Mouse (Mus musculus) midbrain, postnatal 0 days (tissue): ENCODE data around the gene Rab15. TPM values are rescaled to one million over a fixed set of nuclear protein-coding genes. Genes with fewer than 3 reads are reported as not detected.

ENCODE experiments used
- ATAC-seq: fragments of 200-750 bp; cut with Nextera tagmentation; 2 replicates; pipeline ENCODE4 v1.8.0; 2017; ENCODE audit warnings: moderate number of reproducible peaks, mild to moderate bottlenecking, moderate TSS enrichment, moderate library complexity; ENCODE audit not compliant: low FRiP score
- DNase-seq: peaks from one replicate; pipeline ENCODE4 v3.0.0-alpha.2; 2015; ENCODE audit warnings: low spot score
- H3K27ac ChIP-seq: fragments of 300-500 bp; sonication (generic); 2 replicates; pipeline ENCODE4 v1.5.1; 2014; ENCODE audit warnings: low read depth, mild to moderate bottlenecking, low read length, mixed read lengths
- H3K27me3 ChIP-seq: fragments of 300-500 bp; sonication (generic); 2 replicates; pipeline ENCODE4 v1.6.1; 2014; ENCODE audit warnings: low read length, control low read depth, mixed read lengths; ENCODE audit not compliant: insufficient read depth
- H3K36me3 ChIP-seq: fragments of 300-500 bp; sonication (generic); 2 replicates; pipeline ENCODE4 v1.6.1; 2014; ENCODE audit warnings: low read length, control low read depth, mixed read lengths; ENCODE audit not compliant: insufficient read depth
- H3K4me1 ChIP-seq: fragments of 300-500 bp; sonication (generic); 2 replicates; pipeline ENCODE4 v1.6.1; 2014; ENCODE audit warnings: mild to moderate bottlenecking, control low read depth, antibody characterized with exemption, low read length, mixed read lengths; ENCODE audit not compliant: insufficient read depth
- H3K4me2 ChIP-seq: fragments of 300-500 bp; sonication (generic); 2 replicates; pipeline ENCODE4 v1.6.1; 2014; ENCODE audit warnings: low read depth, mild to moderate bottlenecking, low read length, mixed read lengths; ENCODE audit not compliant: poor library complexity, severe bottlenecking
- H3K4me3 ChIP-seq: fragments of 300-500 bp; sonication (generic); 2 replicates; pipeline ENCODE4 v1.5.1; 2014; ENCODE audit warnings: low read depth, mild to moderate bottlenecking, low read length, moderate library complexity
- H3K9ac ChIP-seq: fragments of 300-500 bp; sonication (generic); replicated peaks from 2 replicates; pipeline ENCODE4 v1.6.1; 2014; ENCODE audit warnings: mild to moderate bottlenecking, low read length, moderate library complexity, mixed read lengths; ENCODE audit not compliant: poor library complexity, severe bottlenecking
- H3K9me3 ChIP-seq: fragments of 300-500 bp; sonication (generic); 2 replicates; pipeline ENCODE4 v1.6.1; 2016; ENCODE audit warnings: low read length, control low read depth
- CTCF ChIP-seq: IDR thresholded peaks from 2 replicates; pipeline ENCODE4 v1.5.1; 2016; ENCODE audit warnings: antibody characterized with exemption, mild to moderate bottlenecking
- WGBS: fragments of 180-500 bp; shearing (Covaris S2); extraction: QIAGEN DNeasy Blood & Tissue Kit; methylation state at CpG from one replicate; pipeline ENCODE4 v1.1.7; 2014; 5-methylcytosine and 5-hydroxymethylcytosine counted together
- polyA plus RNA-seq: library from polyadenylated mRNA; unstranded; fragments of >200 nt; fragmentation: Nextera tagmentation; extraction: Ambion mirVana; gene quantifications from 2 replicates; pipeline ENCODE4 v1.2.1, GENCODE M21; 2015
- total RNA-seq: library from RNA; depleted of rRNA; stranded (reverse); fragments of >200 nt; gene quantifications from 2 replicates; pipeline ENCODE4 v1.2.3, GENCODE M21; 2014

Rab15 gene
- total and polyA plus RNA-seq, 2 experiments from 2014 or later = 57.2 to 122 TPM

DNA sequence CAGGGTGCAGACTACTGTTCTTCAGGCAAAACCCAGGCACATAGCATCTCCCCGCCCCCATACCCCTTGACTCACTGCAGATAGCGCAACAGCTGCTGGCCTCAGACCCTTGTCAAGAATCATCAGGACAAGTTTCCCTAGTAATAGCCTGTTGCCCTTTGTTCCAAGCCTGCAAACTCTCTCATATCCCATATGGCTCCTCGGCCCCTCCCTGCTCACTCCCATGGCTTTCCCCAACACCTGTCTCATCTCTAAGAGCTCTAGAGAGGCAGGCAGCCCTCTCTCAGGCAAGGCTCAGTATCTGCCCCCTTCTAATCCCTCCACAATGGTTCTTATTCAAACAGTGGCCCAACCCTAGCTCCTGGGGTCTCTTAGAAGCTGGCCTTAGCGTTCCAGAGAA lies 2.1 kb downstream of the Rab15 start:
- Histone ChIP-seq H3K4me3 (peak overlapping the region; percentile 75; the same call in 1 of the 2 replicates), H3K9me3 (no peaks in the 10 kb centered on the region), H3K4me2 (peak overlapping the region; percentile 71), H3K27ac (no peak overlapping the region), H3K27me3 (no peaks in the 10 kb centered on the region), H3K9ac (peak overlapping the region; percentile 96; the same call in 1 of the 2 replicates), H3K36me3 (no peaks in the 10 kb centered on the region), H3K4me1 (peaks cover 14% of the 10 kb centered on the region)
- DNase-seq (no peak), ATAC-seq (no peak)
- no peak for TF ChIP-seq CTCF
- 53% methylated on average over 4 of the region's 4 CpGs for WGBS

DNA sequence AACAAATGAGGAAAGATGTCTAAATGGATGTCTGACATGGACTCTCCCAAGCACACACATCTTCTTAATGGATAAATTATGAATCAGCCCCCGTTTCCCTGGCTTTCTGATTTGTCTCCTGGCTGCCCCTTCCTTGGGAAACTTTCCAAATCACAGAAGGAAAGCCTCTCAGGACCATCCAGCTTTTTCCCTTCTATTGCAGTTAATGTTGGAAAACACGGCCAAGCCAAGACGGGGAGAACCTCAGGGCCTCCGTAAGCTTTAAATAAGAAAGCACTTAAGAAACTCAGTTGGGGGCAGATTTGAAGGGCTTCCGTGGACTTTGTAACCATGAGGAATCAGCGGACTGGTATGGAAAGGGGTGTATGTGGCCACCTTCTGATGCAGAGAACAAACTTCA lies 2.9 kb downstream of the Rab15 start:
- 56% methylated on average over 6 of the region's 6 CpGs for WGBS
- TF ChIP-seq CTCF = no peak
- Histone ChIP-seq H3K9me3 (no peaks in the 10 kb centered on the region), H3K4me3 (no peak overlapping the region), H3K27ac (no peak overlapping the region), H3K4me1 (peaks cover 14% of the 10 kb centered on the region), H3K36me3 (no peaks in the 10 kb centered on the region), H3K4me2 (no peak overlapping the region), H3K9ac (no peak overlapping the region), H3K27me3 (no peaks in the 10 kb centered on the region)
- DNase-seq (no peak), ATAC-seq (no peak)

DNA sequence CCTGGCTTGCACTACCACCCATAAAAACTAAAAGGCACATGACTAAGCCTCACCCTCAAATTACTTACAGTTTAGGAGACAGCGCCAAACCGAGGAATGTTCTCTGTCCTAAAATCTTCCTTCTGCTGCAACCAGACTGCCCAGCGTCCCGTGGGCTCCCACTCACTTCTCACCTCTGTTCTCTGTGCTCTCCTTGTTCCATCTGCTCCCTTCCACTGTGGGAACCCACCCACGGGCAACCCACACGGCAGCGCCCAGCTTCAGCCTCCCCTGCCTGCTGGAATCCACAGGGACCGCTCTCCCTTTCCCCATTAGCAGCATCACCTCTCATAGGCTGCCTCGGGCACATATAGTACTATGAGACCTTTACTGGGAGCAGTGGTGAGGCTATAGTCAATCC lies 3.8 kb downstream of the Rab15 start:
- ATAC-seq = no peak
- no peaks in the 10 kb centered on the region for H3K36me3 ChIP-seq
- no peak for TF ChIP-seq CTCF
- no peak overlapping the region for H3K27ac ChIP-seq
- WGBS = 89% methylated on average over 9 of the region's 9 CpGs
- H3K9me3 ChIP-seq = no peaks in the 10 kb centered on the region
- H3K4me3 ChIP-seq = no peak overlapping the region
- H3K4me1 ChIP-seq = peaks cover 14% of the 10 kb centered on the region
- H3K4me2 ChIP-seq = no peak overlapping the region
- DNase-seq = no peak
- H3K9ac ChIP-seq = no peak overlapping the region
- H3K27me3 ChIP-seq = no peaks in the 10 kb centered on the region

DNA sequence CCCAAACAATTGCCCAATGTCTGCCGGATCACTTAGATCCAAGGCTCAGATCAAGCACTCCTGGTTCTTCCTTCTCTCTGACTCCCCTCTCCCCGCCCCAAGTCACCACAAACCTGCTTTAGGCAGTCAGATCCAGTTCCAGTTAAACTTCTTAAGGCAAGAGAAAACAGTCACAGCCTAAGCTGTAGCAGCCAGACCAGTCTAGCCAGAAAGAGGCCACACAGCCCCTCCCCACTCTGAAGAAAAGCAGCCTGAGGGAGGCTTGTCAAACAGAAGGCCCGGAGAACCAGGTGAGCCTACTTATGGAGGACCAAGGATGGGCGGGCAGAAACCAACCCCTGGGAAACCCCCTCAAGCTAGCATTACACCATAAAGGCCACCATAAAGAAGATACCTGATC lies 4.6 kb downstream of the Rab15 start:
- 46% methylated on average over 4 of the region's 4 CpGs for whole genome bisulfite sequencing
- H3K27me3 ChIP-seq = no peaks in the 10 kb centered on the region
- no peak overlapping the region for H3K27ac ChIP-seq
- H3K4me1 ChIP-seq = peaks cover 14% of the 10 kb centered on the region
- no peak overlapping the region for H3K9ac ChIP-seq
- H3K36me3 ChIP-seq = peaks cover 3% of the 10 kb centered on the region; the same call in 1 of the 2 replicates
- no peak for TF ChIP-seq CTCF
- H3K9me3 ChIP-seq = no peaks in the 10 kb centered on the region
- no peak for DNase-seq
- H3K4me3 ChIP-seq = no peak overlapping the region
- H3K4me2 ChIP-seq = no peak overlapping the region
- ATAC-seq = no peak

DNA sequence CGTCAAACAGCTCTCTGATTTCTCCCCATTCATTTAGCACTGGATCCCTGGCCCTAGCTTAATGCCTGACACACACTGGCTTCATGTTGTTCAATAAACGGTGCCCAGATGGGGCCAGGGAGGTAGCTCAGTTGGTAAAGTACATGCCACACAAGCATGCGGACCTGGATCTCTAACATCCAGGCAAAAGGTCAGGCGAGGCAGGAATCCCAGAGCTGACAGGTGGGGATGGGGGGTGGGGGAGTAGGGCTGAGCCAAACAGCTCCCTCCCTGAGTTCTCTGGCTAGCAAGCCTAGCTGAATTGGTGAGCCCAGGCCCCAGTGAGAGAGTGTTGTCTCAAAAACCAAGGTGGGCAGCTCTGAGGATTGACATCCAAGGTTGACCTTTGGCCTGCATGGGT lies 5.5 kb downstream of the Rab15 start:
- H3K36me3 ChIP-seq = peaks cover 11% of the 10 kb centered on the region
- DNase-seq = no peak
- H3K9me3 ChIP-seq = no peaks in the 10 kb centered on the region
- no peak for ATAC-seq
- H3K4me1 ChIP-seq = peaks cover 14% of the 10 kb centered on the region
- no peak for TF ChIP-seq CTCF
- no peak overlapping the region for H3K4me2 ChIP-seq
- no peaks in the 10 kb centered on the region for H3K27me3 ChIP-seq
- no peak overlapping the region for H3K9ac ChIP-seq
- no peak overlapping the region for H3K4me3 ChIP-seq
- no peak overlapping the region for H3K27ac ChIP-seq
- 47% methylated on average over 4 of the region's 4 CpGs for WGBS

DNA sequence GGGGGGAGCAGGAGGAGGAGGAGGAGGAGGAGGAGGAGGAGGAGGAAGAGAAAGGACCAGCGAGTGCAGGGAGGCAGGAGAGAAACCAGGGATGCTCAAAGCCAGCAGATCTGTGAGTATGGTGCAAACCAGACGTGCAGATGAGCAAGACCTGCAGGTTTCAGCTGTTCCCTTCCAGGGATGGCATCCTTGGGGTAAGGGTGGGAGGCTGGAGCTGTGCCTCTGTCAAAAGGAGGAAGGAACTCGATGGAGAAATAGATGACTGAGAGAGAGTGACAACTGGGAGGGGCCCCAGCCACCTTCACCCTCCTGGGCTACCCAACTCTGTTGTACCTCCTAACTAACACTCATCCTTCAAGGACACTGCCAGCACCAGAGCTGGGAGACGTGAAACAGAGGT lies 6.0 kb downstream of the Rab15 start:
- Histone ChIP-seq H3K36me3 (peaks cover 11% of the 10 kb centered on the region), H3K27me3 (no peaks in the 10 kb centered on the region), H3K27ac (no peak overlapping the region), H3K4me2 (no peak overlapping the region), H3K9me3 (no peaks in the 10 kb centered on the region), H3K4me1 (peaks cover 14% of the 10 kb centered on the region), H3K9ac (no peak overlapping the region), H3K4me3 (no peak overlapping the region)
- TF ChIP-seq CTCF = no peak
- ATAC-seq (no peak), DNase-seq (no peak)
- WGBS = 60% methylated on average over 4 of the region's 4 CpGs

DNA sequence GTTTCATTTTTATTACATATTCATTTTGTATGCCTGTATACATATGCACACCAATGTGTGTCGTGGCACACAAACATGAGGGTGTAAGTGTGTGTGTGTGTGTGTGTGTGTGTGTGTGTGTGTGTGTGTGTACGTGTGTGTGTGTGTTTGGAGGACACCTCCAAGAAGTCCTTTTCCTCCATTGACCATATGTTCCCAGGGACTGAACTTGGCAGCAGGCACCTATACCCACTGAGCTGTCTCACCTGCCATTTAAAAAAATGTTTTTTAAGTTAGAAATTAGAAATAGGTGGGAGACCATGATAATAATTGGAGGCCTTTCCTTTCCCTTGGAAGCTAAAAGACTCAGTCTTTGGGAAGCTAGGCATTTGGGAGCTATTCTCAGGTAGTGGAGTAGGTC lies 8.6 kb downstream of the Rab15 start:
- Histone ChIP-seq H3K27me3 (no peaks in the 10 kb centered on the region), H3K36me3 (peaks cover 11% of the 10 kb centered on the region), H3K4me2 (no peak overlapping the region), H3K4me3 (no peak overlapping the region), H3K9me3 (no peaks in the 10 kb centered on the region), H3K9ac (no peak overlapping the region), H3K27ac (no peak overlapping the region), H3K4me1 (no peaks in the 10 kb centered on the region)
- no peak for DNase-seq
- WGBS = 82% methylated on average over 2 of the region's 2 CpGs
- TF ChIP-seq CTCF = no peak
- ATAC-seq = no peak
